Mouse (Mus musculus) heart, postnatal 0 days (tissue): ENCODE data around the gene Cnnm2.

Experiments used
- CTCF ChIP-seq: IDR thresholded peaks from 2 replicates; pipeline ENCODE4 v1.5.1; 2016; ENCODE audit warnings: antibody characterized with exemption, control low read depth, low read depth
- EP300 ChIP-seq: IDR thresholded peaks from 2 replicates; pipeline ENCODE4 v1.6.1; 2016; ENCODE audit warnings: antibody characterized with exemption, low read depth

DNA sequence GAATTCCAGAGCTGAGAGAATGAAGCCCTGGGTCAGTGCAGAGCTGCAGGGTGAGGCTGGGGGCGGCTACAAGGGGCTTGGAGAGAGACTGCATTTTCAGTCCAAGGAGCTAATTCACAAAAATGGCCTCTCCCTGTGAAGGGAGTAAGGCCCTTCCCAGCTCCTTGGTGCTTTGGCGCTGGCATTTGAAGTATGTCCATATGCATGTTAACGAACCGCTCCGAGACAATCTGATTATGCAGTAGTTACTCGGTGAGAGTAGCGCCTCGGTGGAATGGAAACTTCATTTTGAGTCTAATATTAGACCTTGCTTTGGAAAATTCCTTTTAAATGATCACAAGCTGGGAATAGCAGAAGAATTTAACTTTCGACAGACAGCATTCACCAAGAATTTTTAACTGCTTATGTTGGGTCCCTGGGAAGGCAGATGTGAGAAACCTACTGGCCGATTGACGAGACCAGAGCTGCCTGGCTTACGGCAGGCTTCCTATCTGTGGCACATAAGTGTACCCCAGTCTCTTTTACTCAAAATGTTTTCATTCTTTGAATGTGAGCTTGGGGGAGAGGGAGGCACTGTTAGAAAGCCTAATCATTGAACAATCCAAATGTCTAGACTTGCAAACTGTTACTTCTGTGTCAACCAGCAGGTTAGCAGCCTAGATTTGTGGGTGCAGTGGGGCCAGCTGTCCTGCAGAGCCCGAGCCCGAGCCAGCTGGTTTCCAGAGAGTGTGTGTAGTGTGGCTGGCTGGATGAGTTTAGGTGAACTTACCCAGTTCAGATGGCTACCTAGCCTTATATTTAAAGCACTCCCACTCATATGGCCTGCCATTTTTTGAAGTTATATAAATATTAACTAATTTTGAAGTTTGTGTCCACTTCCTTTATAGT, 87.2 kb downstream of the Cnnm2 start:
- TF ChIP-seq CTCF (no peak), EP300 (no peak)
